Mouse (Mus musculus) brain, embryonic 14.5 days (tissue): ENCODE measurements around the gene Hist2h2ab.

Experiments
- CTCF ChIP-seq: fragments of 200-500 bp; IDR thresholded peaks from 2 replicates; pipeline ENCODE4 v1.5.1; 2012; ENCODE audit warnings: inconsistent platforms, mild to moderate bottlenecking, moderate library complexity, borderline replicate concordance; ENCODE audit not compliant: insufficient read depth, insufficient read length; ENCODE audit errors: extremely low read depth
- POLR2A ChIP-seq: fragments of 200-500 bp; IDR thresholded peaks from 2 replicates; pipeline ENCODE4 v1.6.1; 2012; ENCODE audit warnings: mild to moderate bottlenecking, inconsistent platforms, borderline replicate concordance; ENCODE audit not compliant: poor library complexity, insufficient read depth, insufficient read length, severe bottlenecking; ENCODE audit errors: extremely low read depth

GRCm38 (mm10) chr3:96267541-96267940 is 47.9 kb downstream of the Hist2h2ab start:
- no peak for TF ChIP-seq POLR2A
- TF ChIP-seq CTCF = no peak
